Mouse (Mus musculus) E14TG2a.4 (cell line): Measurements from ENCODE around the gene Cdt1.

Source experiments
- H3K27me3 ChIP-seq: 2 replicates; pipeline ENCODE4 v1.6.1; 2014; ENCODE audit warnings: low read length, control low read depth; ENCODE audit not compliant: insufficient read depth
- H3K36me3 ChIP-seq: 2 replicates; pipeline ENCODE4 v1.6.1; 2014; ENCODE audit warnings: low read length, control low read depth; ENCODE audit not compliant: insufficient read depth
- H3K4me1 ChIP-seq: replicated peaks from 2 replicates; pipeline ENCODE4 v1.6.1; 2014; ENCODE audit warnings: low read depth, low read length, control low read depth
- H3K4me3 ChIP-seq: replicated peaks from 2 replicates; pipeline ENCODE4 v1.5.1; 2014; ENCODE audit warnings: mild to moderate bottlenecking, low read length
- H3K9me3 ChIP-seq: 2 replicates; pipeline ENCODE4 v1.6.1; 2014; ENCODE audit warnings: low read length, control low read depth
- CTCF ChIP-seq: conservative IDR thresholded peaks from 2 replicates; pipeline ENCODE4 v1.5.1; 2014; ENCODE audit warnings: low read length
- NANOG ChIP-seq: IDR thresholded peaks from 2 replicates; pipeline ENCODE4 v1.6.1; 2014; ENCODE audit warnings: borderline replicate concordance, low read length, mixed read lengths
- POU5F1 ChIP-seq: IDR thresholded peaks from 2 replicates; pipeline ENCODE4 v1.6.1; 2014; ENCODE audit warnings: low read length, borderline replicate concordance

Gene Cdt1

GRCm38 (mm10) chr8:122554786-122555185 is 13.0 kb upstream of the Cdt1 start:
- no peak overlapping the region for H3K4me3 ChIP-seq
- H3K27me3 ChIP-seq = peaks cover 3% of the 10 kb centered on the region; the same call in 1 of the 2 replicates
- peaks cover 68% of the 10 kb centered on the region for H3K4me1 ChIP-seq
- no peaks in the 10 kb centered on the region for H3K9me3 ChIP-seq
- TF ChIP-seq POU5F1 = no peak
- TF ChIP-seq NANOG = no peak
- no peak for TF ChIP-seq CTCF
- no peaks in the 10 kb centered on the region for H3K36me3 ChIP-seq

- TF ChIP-seq NANOG (no peak), CTCF (no peak), POU5F1 (no peak)
- Histone ChIP-seq H3K9me3 (no peaks in the 10 kb centered on the region), H3K27me3 (no peaks in the 10 kb centered on the region), H3K4me3 (peak overlapping the region; percentile 80), H3K36me3 (no peaks in the 10 kb centered on the region), H3K4me1 (peaks cover 75% of the 10 kb centered on the region)
Observed at GRCm38 (mm10) chr8:122556030-122557009, 11.5 kb upstream of the Cdt1 start.

- no peaks in the 10 kb centered on the region for H3K36me3 ChIP-seq
- no peaks in the 10 kb centered on the region for H3K9me3 ChIP-seq
- TF ChIP-seq NANOG (no peak), CTCF (no peak), POU5F1 (no peak)
- H3K4me1 ChIP-seq = peaks cover 70% of the 10 kb centered on the region
- H3K4me3 ChIP-seq = peak overlapping the region; percentile 80
- H3K27me3 ChIP-seq = no peaks in the 10 kb centered on the region
Observed at GRCm38 (mm10) chr8:122557248-122558038, 10.4 kb upstream of the Cdt1 start.

GRCm38 (mm10) chr8:122558671-122559349 is 9.0 kb upstream of the Cdt1 start:
- Histone ChIP-seq H3K9me3 (no peaks in the 10 kb centered on the region), H3K36me3 (no peaks in the 10 kb centered on the region), H3K4me3 (peak overlapping the region; percentile 39; the same call in 1 of the 2 replicates), H3K4me1 (peaks cover 59% of the 10 kb centered on the region), H3K27me3 (no peaks in the 10 kb centered on the region)
- TF ChIP-seq NANOG (no peak), POU5F1 (no peak), CTCF (no peak; the same call in 1 of the 2 replicates)

GRCm38 (mm10) chr8:122561199-122561598 is 6.6 kb upstream of the Cdt1 start:
- Histone ChIP-seq H3K27me3 (no peaks in the 10 kb centered on the region), H3K4me1 (peaks cover 63% of the 10 kb centered on the region), H3K9me3 (no peaks in the 10 kb centered on the region), H3K36me3 (no peaks in the 10 kb centered on the region), H3K4me3 (no peak overlapping the region)
- no peak for TF ChIP-seq CTCF
- TF ChIP-seq NANOG = no peak
- TF ChIP-seq POU5F1 = no peak

- H3K9me3 ChIP-seq = no peaks in the 10 kb centered on the region
- TF ChIP-seq CTCF (no peak), POU5F1 (no peak), NANOG (no peak)
- peaks cover 10% of the 10 kb centered on the region for H3K36me3 ChIP-seq
Observed at GRCm38 (mm10) chr8:122564363-122565352, 3.2 kb upstream of the Cdt1 start.

GRCm38 (mm10) chr8:122566766-122567165 is 1.0 kb upstream of the Cdt1 start:
- Histone ChIP-seq H3K27me3 (no peaks in the 10 kb centered on the region), H3K4me1 (peaks cover 62% of the 10 kb centered on the region), H3K9me3 (no peaks in the 10 kb centered on the region), H3K36me3 (peaks cover 31% of the 10 kb centered on the region), H3K4me3 (peak overlapping the region; percentile 100)
- TF ChIP-seq NANOG (no peak), CTCF (no peak), POU5F1 (no peak)

More at GRCm38 (mm10) chr8:122564363-122565352, 3.2 kb upstream of the Cdt1 start:
- Histone ChIP-seq H3K27me3 (no peaks in the 10 kb centered on the region), H3K4me3 (peak overlapping the region; percentile 100), H3K4me1 (peaks cover 55% of the 10 kb centered on the region)
